Mouse (Mus musculus): ENCODE results near the gene Ank3.

Gene Ank3

DNA sequence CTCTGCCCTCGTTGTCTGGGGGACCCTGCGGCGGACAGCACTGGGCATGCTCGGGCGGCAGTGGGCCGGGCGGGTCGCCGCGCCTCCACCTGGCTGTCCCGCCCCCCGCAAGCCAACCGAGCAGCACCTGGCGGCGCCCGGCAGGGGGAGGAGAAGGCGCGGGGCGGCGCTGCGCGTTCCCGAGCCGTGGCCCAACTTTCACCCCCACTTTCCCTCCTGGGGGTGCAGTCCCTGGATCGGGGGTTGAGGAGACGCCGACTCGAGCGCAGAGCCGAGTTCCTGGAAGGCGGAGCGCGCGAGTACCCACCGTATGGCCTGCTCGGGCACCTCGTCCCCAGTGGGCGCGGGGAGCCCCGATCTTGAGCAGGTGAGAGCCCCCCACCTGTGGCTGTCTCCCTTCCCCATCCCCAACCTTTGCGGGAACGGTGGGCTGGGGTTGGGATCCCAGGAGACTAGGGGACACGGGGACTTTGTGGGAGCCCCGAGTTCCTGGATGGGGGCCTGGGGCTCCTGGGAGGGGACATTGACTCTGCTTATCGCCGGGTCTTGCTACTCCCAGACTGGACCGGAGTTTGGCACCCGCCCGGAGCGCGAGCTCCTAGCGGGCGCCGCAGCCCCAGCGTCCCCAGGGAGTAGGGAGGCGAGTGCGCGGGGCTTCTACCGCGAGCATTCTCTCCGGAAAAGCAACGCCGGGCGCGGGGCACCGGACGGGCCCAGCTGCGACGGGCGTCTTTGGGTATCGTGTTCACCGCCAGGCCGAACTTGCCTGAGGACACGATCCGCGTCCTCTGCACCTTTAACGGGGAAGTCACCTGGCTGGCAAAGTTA, at the start of gene Ank3:
TSS of gene Ank3 (plus strand) at position 11 of the 828 bp plus-strand sequence.
- CTCF ChIA-PET, result interaction anchor here in 3 of 4 experiments (0.7 to 1.6 kb wide), 6 partner anchors 9 to 258 kb away, joined by 3 to 6 read pairs (median 4); no protein-coding TSS in a partner anchor
- POLR2A ChIA-PET, result interaction anchor here in 2 of 4 experiments (0.6 to 1.7 kb wide), 6 partner anchors 9 to 208 kb away, joined by 3 to 8 read pairs (median 4); partner anchors contain the start of gene Cdk1 (in 2 of the 2)

DNA sequence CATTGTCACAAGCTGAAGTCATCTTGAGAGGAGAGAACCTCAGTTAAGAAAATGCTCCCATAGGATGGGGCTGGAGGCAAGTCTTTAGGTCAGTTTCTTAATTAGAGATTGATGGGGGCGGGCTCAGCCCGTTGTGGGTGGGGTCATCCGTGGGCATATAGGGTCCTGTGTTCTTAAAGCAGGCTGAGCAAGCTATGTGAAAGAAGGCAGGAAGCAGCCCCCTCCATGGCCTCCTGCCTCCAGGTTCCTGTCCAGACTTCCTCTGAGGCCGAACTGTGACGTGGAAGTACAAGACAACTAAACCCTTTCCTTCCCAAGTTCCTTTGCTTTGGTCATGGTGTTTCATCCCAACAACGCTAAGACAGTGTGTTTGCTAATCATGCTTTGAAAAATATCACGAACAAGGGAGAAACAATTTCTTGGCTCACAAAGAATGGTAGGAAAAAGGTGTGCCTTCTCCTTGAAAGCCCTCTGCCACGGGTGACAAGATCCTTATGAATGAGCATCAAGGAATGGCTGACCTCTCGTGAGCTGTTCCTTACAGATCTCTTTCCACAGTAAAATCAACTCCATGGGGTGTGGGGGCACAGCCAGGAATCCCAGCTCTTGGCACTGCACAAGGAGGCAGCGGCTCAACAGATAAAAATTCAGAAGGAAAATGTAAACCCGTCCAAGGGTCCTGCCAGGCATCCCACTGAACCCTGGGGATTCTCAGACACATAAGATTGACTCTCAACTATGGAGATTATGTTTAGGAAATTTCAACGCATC, 47.3 kb upstream of the Ank3 start:
- POLR2A ChIA-PET, result interaction anchor here (0.5 to 4.0 kb wide), 30 partner anchors 8 to 1143 kb away, joined by 3 to 78 read pairs (median 7); partner anchors contain the start of gene Ank3 (in 1 of the 4)
- CTCF ChIA-PET, result interaction anchor here in 1 of 4 experiments (0.6 to 2.3 kb wide), 3 partner anchors 31 to 183 kb away, joined by 3 to 10 read pairs (median 4); no protein-coding TSS in a partner anchor

DNA sequence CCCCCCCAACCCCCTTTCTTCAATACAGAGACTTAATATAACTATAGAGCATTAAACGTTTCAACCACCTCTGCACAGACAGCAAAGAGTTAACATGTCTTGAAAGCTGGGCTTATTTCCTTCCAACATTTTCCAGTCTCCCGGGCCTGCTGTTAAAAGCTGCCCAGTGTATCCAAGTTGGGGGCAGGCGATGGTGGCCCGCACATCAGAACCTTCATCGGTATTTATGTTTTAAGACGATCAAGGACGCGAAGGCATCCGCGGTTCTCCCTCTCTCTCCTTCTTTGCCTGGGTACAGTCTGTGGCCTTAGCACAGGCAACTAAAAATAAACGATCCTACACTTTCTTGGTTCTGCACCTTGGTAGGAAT, 46.7 kb upstream of the Ank3 start:
- CTCF ChIA-PET, result interaction anchor here in 1 of 4 experiments (0.6 to 2.3 kb wide), 4 partner anchors 31 to 183 kb away, joined by 3 to 10 read pairs (median 6); no protein-coding TSS in a partner anchor
- POLR2A ChIA-PET, result interaction anchor here (0.5 to 4.0 kb wide), 41 partner anchors 9 to 1894 kb away, joined by 3 to 78 read pairs (median 5); partner anchors contain the start of gene Ank3 (in 1 of the 4)

DNA sequence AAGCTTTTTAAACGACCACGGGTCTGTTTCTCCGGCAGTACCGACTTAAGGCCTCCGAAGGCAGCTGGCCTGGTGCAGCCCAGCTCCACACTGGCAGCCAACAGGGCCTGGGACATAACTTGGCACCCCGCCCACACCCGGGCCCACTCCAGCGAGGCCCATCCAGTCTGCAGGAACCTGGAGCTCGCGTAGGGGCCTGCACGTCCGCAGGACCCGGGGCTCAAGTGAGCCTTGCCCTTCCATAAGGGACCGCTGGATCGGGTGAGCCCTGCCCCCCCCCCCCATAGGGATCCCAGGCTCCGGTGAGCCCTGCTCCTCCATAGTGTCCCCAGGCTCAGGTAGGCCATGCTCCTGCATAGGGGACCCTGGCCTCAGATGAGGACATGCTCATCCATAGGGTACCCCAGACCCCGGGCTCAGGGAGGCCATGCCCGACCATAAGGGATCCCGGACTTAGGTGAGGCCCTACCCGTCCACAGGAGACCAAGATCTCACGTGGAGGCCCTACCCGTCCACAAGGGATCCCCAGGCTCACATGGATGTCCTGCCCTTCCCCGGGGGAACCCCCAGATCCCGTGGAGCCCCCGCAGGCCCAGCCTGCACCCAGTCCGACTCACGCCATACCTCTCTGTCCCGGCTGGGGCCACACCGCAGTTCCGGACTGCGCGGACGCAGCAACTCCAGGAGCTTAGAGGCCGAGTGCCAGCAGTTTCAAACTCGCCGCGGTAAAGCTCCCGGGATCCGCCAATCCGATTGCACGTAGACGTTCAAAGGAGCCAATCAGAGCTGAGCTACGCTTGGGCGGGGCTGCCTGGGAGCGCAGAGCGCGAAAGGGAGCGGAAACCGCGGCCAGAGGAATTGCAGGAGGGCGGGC, 46.1 kb upstream of the Ank3 start, which contains the start of gene Cdk1:
TSS of gene Cdk1 (minus strand) at position 727 of the 874 bp plus-strand sequence.
- POLR2A ChIA-PET, result interaction anchor here (0.5 to 4.0 kb wide), 83 partner anchors 9 to 1893 kb away, joined by 3 to 78 read pairs (median 4); partner anchors contain the start of genes A930033H14Rik (in 1 of the 4), Ank3 (in 1 of the 4) and Cabcoco1 (in 1 of the 4)
- CTCF ChIA-PET, result interaction anchor here (0.5 to 2.3 kb wide), 16 partner anchors 12 to 444 kb away, joined by 3 to 12 read pairs (median 3); no protein-coding TSS in a partner anchor

DNA sequence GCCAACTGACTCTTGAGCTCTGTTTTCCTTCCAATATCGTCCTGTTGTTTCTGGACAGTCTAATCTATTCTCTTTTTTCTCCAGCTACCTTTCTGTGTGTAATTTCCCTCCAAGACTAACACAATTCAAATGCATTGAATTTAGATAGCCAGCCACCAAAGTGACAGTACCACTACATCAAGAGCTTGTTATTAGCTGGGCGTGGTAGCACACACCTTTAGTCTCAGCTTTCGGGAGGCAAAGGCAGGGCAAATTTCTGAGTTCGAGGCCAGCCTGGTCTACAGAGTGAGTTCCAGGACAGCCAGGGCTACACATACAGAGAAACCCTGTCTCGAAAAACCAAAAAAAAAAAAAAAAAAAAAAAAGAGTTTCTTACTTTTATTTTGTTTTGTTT, 45.5 kb upstream of the Ank3 start:
- ChIA-PET CTCF (interaction anchor here (0.5 to 2.3 kb wide), 14 partner anchors 11 to 445 kb away, joined by 3 to 12 read pairs (median 3); no protein-coding TSS in a partner anchor), POLR2A (interaction anchor here (0.5 to 4.0 kb wide), 72 partner anchors 9 to 1187 kb away, joined by 3 to 78 read pairs (median 4); partner anchors contain the start of genes A930033H14Rik (in 1 of the 4), Ank3 (in 1 of the 4) and Cabcoco1 (in 1 of the 4))

DNA sequence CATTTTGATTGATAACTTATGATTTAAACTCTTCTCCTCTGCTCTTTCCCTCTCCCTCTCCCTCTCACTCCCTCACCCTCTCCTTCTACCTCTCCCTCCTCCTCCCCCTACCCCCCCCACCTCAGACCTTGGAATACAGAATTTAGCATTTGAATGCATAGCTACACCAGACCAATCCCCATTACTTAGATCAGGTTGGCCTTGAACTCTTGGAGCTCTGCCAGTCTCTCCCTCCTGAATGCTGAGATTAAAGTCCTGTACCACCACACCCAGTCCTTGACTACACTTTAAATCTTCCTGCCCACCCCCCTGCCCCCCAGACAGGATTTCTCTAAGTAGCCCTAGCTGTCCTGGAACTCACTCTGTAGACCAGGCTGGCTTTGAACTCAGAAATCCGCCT, 38.9 kb upstream of the Ank3 start:
- POLR2A ChIA-PET, result interaction anchor here in 3 of 4 experiments (0.6 to 1.2 kb wide), 11 partner anchors 13 to 1296 kb away, joined by 3 to 11 read pairs (median 4); no protein-coding TSS in a partner anchor

DNA sequence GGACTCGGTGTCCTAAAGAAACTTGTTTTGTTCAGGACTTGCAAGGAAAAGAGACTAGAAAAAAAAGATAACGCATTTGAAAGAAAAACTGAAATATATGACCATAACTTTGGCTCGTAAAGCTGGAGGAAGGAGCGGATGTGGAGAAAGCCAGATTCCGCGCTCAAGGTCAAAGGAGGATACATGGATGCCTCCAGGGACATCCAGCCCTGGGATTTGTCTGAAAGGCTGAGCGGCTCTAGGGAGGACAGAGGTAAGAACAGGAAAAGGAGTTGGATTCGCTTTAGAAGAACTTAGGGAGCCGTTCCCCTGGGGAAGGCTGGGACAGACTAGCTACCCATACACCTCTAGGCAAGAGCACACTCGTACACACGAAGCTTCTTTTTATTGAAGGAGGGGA, 32.4 kb upstream of the Ank3 start:
- CTCF ChIA-PET, result interaction anchor here (0.6 to 1.8 kb wide), 12 partner anchors 13 to 1988 kb away, joined by 3 to 12 read pairs (median 4); partner anchors contain the start of gene Cdk1 (in 1 of the 4)
- POLR2A ChIA-PET, result interaction anchor here in 3 of 4 experiments (0.6 to 3.4 kb wide), 5 partner anchors 11 to 22 kb away, joined by 3 to 23 read pairs (median 9); partner anchors contain the start of gene Cdk1 (in 2 of the 3)

More for the DNA sequence above, 38.9 kb upstream of the Ank3 start:
- CTCF ChIA-PET, result interaction anchor here in 2 of 4 experiments (0.5 to 1.2 kb wide), 7 partner anchors 12 to 1982 kb away, joined by 3 to 8 read pairs (median 4); no protein-coding TSS in a partner anchor

DNA sequence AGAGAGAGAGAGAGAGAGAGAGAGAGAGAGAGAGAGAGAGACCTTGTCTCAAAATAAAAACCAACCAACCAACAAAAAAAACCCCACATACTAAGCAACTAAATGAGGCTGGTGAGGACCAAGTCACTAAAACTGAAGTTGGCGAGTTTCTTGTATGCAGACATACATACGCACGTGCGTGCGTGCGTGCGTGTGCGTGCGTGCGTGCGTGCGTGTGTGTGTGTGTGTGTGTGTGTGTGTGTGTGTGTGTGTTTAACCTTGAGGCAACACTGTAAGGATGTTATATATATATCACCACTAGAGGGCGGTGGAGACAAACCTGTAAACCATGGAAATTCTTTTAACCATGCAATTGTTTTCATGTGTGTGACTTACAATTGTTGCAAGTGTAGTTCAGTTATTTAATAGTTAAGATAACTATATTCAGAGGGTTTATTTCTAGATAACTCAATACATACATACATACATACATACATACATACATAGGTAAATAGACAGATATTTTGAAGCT, 31.6 kb upstream of the Ank3 start:
- ChIA-PET POLR2A (interaction anchor here in 2 of 4 experiments (0.8 to 3.4 kb wide), 3 partner anchors 14 to 15 kb away, joined by 3 to 19 read pairs (median 18); partner anchors contain the start of gene Cdk1 (in 2 of the 2)), CTCF (interaction anchor here in 2 of 4 experiments (0.6 to 1.8 kb wide), 3 partner anchors 102 to 703 kb away, joined by 3 to 9 read pairs (median 4); no protein-coding TSS in a partner anchor)

DNA sequence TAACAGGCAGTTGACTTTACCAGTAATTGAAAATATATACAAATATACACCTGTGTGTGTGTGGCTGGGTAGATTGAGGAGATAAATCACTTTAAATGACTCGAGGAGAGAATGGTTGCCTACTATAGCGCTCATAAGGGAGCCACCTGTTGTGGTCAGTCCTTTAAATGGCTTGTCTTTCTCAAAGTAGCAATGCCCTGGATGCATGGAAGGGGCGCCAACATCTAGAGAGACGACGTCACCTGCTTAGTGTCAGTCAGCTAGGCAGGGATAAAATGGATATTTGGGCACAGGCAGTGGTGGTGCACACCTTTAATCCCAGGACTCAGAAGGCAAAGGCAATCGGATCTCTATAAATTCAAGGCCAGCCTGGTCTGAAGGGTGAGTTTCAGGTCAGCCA, 29.3 kb upstream of the Ank3 start:
- ChIA-PET CTCF (interaction anchor here in 2 of 4 experiments (0.5 to 0.8 kb wide), 4 partner anchors 108 to 1856 kb away, joined by 3 to 4 read pairs (median 4); no protein-coding TSS in a partner anchor), POLR2A (interaction anchor here in 3 of 4 experiments (0.6 to 2.1 kb wide), 6 partner anchors 17 to 89 kb away, joined by 3 to 19 read pairs (median 4); partner anchors contain the start of gene Cdk1 (in 2 of the 3))

DNA sequence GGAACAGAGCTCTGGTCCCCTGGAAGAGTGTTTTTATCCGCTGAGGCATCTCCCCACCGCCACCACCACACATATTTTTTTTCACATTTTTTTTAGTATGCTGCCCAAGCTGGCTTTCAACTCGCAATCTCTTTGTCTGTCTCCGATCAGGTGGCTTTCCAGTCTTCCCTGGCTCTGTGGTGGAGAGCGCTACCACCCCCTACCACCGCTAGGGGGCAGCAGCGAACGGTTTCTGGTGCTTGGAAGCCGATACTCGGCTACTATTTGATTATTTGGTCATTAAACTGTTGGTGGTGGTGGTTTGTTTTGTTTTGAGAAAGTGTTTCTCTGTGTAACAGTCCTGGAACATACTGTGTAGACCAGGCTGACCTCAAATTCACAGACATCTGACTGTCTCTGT, 27.1 kb upstream of the Ank3 start:
- POLR2A ChIA-PET, result interaction anchor here in 2 of 4 experiments (0.7 to 1.6 kb wide), 4 partner anchors 19 to 113 kb away, joined by 3 to 5 read pairs (median 3); partner anchors contain the start of gene Cdk1 (in 1 of the 2)

DNA sequence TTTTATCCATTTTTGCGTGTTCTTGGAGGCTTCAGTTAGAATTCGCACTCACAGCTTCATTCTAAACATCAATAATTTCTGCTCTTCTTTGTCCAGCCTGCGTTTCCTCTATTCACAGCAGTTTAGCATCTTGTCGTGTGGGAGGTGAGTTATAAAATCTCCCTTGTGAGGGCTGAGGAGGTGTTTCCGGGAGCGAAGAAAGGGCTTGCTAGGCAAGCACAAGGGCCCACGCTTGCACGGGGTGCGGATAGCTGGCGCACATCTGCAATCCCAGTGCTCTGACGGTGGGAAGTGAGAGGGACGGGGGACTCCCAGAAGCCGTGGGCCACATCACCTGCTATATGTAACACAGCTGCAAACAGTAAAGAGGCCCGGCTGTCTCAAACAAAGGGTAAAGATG, 26.5 kb upstream of the Ank3 start:
- POLR2A ChIA-PET, result interaction anchor here in 3 of 4 experiments (0.9 to 1.6 kb wide), 4 partner anchors 10 to 80 kb away, joined by 3 to 4 read pairs (median 4); partner anchors contain the start of gene Cdk1 (in 1 of the 3)
- CTCF ChIA-PET, result interaction anchor here in 3 of 4 experiments (0.5 to 1.1 kb wide), 11 partner anchors 19 to 874 kb away, joined by 3 to 5 read pairs (median 3); partner anchors contain the start of gene Cdk1 (in 1 of the 3)

More for the DNA sequence above, 27.1 kb upstream of the Ank3 start:
- CTCF ChIA-PET, result interaction anchor here in 2 of 4 experiments (0.5 to 1.6 kb wide), 10 partner anchors 9 to 283 kb away, joined by 3 to 6 read pairs (median 3); partner anchors contain the start of gene Cdk1 (in 2 of the 2)

DNA sequence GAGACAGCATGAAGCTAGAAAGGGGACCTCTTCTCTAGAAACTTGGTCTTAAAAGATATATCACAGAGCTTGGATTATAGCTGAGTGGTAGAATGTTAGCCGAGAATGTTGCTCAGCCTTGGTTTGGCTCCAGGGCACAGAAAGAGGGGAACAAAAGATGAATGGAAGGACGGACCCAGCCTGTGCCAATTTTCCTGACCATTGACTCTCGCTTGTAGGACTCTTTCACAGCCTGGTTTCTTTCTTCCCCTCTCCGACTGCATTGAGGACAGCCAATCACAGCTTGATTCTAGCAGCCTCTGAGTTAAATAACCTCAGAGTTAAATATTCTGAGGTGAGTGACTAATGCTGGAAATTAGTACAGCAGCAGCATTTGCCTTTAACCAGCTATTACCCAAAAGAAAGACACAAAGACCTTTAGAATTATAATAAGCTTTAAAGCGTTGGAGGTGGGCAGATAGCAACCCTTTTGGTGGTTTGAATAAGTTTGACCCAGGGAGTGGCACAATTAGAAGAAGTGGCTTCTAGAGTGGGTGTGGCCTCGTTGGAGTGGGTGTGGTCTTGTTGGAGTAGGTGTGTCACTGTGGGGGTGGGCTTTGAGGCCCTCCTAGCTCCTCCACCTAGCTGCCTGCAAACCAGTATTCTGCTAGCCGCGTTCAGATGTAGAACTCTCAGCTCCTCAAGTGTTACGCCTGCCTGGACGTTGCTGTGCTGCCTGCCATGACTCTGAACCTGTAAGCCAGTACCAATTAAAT, 24.6 kb upstream of the Ank3 start:
- ChIA-PET POLR2A (interaction anchor here in 3 of 4 experiments (0.6 to 1.6 kb wide), 11 partner anchors 10 to 422 kb away, joined by 3 to 10 read pairs (median 3); partner anchors contain the start of gene Cdk1 (in 2 of the 3)), CTCF (interaction anchor here (0.5 to 1.7 kb wide), 14 partner anchors 9 to 1236 kb away, joined by 3 to 8 read pairs (median 4); partner anchors contain the start of genes Ank3 (in 2 of the 4) and Cdk1 (in 1 of the 4))

DNA sequence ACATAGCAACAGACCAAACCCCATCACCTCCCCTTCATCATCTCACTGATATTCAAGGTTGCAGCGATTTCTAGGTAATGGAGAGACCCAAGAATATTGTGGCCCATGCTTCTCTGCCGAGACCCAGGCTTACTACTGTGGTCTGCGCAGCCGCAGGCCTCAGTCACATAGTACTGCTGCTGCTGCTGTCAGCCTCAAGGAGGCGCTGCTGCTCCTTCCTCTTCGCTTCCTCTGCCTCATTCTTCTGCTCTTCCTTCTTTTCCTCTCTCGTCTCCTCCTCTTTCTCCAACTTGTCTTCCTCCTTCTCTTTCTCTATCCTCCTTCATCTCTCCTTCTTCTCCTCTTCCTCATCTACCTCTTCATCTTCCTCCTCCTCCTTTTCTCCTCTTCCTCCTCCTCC, 23.4 kb upstream of the Ank3 start:
- POLR2A ChIA-PET, result interaction anchor here in 1 of 4 experiments (0.6 kb wide), 1 partner anchor 16 kb away, joined by 4 read pairs; no protein-coding TSS in a partner anchor
- CTCF ChIA-PET, result no interaction called here

DNA sequence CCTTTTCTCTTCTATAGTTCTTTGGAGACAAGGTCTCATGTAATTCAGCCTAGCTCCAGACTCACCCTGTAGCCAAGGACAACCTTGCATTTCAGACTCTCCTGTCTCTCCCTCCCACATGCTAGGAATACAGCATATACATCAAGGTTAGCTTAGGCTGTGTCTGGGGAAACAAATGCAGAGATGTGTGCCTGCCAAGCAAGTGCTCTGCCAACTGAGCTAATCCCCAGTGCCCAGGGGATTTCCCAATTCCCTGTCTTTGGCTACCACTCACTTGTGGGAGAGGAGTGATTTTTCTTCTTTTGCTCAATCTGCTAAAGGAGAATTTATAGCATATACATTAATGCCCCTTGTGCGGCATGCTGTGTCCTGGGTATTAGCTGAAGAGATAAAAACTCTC, 15.4 kb upstream of the Ank3 start:
- ChIA-PET CTCF (interaction anchor here in 1 of 4 experiments (1.7 kb wide), 1 partner anchor 12 kb away, joined by 5 read pairs; no protein-coding TSS in a partner anchor), POLR2A (no interaction called here)

DNA sequence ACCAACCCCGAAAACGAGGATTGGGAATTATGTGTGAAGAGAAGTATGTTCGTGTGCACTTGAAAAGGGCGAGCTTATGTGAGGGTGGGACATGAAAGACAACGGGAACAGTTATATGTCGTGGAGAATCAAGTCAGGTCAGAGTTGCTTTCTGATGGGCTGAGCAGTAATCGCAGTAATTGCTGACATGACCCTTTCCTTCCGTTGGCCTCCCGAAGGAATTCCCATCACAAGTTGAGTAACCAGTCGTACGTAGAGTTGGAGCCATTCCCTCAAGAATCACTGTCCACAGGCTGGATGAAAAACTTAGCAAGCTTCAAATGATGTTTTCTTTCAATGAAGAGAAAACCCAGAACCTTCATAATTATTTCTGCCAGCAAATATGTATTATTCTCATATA, 13.9 kb upstream of the Ank3 start:
- ChIA-PET CTCF (interaction anchor here in 2 of 4 experiments (0.6 to 1.7 kb wide), 2 partner anchors 13 to 259 kb away, joined by 4 to 5 read pairs; no protein-coding TSS in a partner anchor), POLR2A (interaction anchor here in 1 of 4 experiments (0.6 to 0.9 kb wide), 2 partner anchors 11 to 266 kb away, joined by 3 to 4 read pairs; no protein-coding TSS in a partner anchor)
